Mouse (Mus musculus) MEL (cell line): ENCODE measurements around the gene Map3k4.

Experiments
- POLR2A ChIP-seq, 2 experiments: IDR thresholded peaks; 2 replicates each; pipeline ENCODE4 v1.6.1; 2011 to 2012; ENCODE audit warnings: low read length in 2 of 2, mild to moderate bottlenecking in 2 of 2, control low read depth in 1 of 2, improper control_type of control experiment in 1 of 2, low read depth in 1 of 2, moderate library complexity in 1 of 2; ENCODE audit not compliant: control insufficient read depth in 1 of 2, insufficient read depth in 1 of 2, poor library complexity in 1 of 2
- TBP ChIP-seq: IDR thresholded peaks from 2 replicates; pipeline ENCODE4 v1.8.0; 2011; ENCODE audit warnings: low read depth, low read length, improper control_type of control experiment

DNA sequence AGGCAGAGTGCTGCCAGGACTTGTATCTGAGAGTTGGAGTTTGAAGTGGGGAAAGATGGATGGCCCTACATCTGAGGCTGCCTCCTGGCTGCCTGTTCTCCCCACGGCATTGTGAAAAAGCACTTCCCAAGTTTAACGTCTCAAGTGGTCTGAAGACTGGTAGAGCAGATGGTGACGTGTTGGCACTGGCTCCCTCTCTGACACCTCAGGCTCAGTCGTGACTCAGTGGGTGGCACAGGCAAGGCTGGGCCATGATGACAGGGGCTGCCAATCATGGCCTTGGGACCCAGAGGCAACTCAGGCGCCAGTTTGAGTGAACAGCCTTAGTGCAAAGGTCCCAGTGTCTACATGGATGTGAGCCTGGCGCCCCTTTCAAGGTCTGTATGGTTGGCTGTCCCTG is 96.7 kb downstream of the Map3k4 start:
- TF ChIP-seq POLR2A (IDR thresholded peaks at IDR 0.05; ENCODE audit: control insufficient read depth in 1 of 2, insufficient read depth in 1 of 2, low read depth in 1 of 2, low read length in 2 of 2, poor library complexity in 1 of 2) (no peak), TBP (no peak)
